Mouse (Mus musculus) gastrocnemius, postnatal 4 days (tissue): ENCODE measurements around the gene Ppp1r13l. TPM values are rescaled to one million over a fixed set of nuclear protein-coding genes. Genes with fewer than 3 reads are reported as not detected.

Source experiments
- DNase-seq, 2 experiments: peaks; one replicate each; pipeline ENCODE4 v3.0.0; 2021 to 2022; ENCODE audit warnings: low spot score in 2 of 2, mixed read lengths in 2 of 2
- total RNA-seq, 2 experiments: library from RNA; stranded (reverse); gene quantifications; 2 replicates each; pipeline ENCODE4 v1.2.3; 2021

Ppp1r13l gene
- total RNA-seq, 2 experiments from 2014 or later: 4.6 to 6.6 TPM

GRCm38 (mm10) chr7:19335583-19335982 is 24.0 kb upstream of the Ppp1r13l start:
- DNase-seq: peak in 1 of 2 experiments; percentile 12

GRCm38 (mm10) chr7:19337122-19337521 is 22.4 kb upstream of the Ppp1r13l start:
- DNase-seq: peak in 1 of 2 experiments; percentile 15

- DNase-seq: no peak
Measured at GRCm38 (mm10) chr7:19338060-19338459, 21.5 kb upstream of the Ppp1r13l start.

- DNase-seq: no peak
Measured at GRCm38 (mm10) chr7:19338596-19338995, 21.0 kb upstream of the Ppp1r13l start.

GRCm38 (mm10) chr7:19341250-19341649 is 18.3 kb upstream of the Ppp1r13l start:
- peak in 1 of 2 experiments; percentile 15 for DNase-seq

GRCm38 (mm10) chr7:19341761-19342409 is 17.7 kb upstream of the Ppp1r13l start:
- DNase-seq: peak; percentile 40 to 56

GRCm38 (mm10) chr7:19342481-19343027 is 17.0 kb upstream of the Ppp1r13l start:
- peak; percentile 84 for DNase-seq

GRCm38 (mm10) chr7:19343210-19343808 is 16.2 kb upstream of the Ppp1r13l start:
- DNase-seq: peak in 1 of 2 experiments; percentile 68

GRCm38 (mm10) chr7:19344237-19344847 is 15.2 kb upstream of the Ppp1r13l start, which contains the start of gene Ercc1:
Gene Ercc1, plus strand, starts transcription at chr7:19344778.
- no peak for DNase-seq

GRCm38 (mm10) chr7:19344938-19345471 is 14.5 kb upstream of the Ppp1r13l start:
- peak; percentile 72 to 89 for DNase-seq

- DNase-seq: no peak
Measured at GRCm38 (mm10) chr7:19349188-19349915, 10.2 kb upstream of the Ppp1r13l start.

GRCm38 (mm10) chr7:19350221-19350620 is 9.3 kb upstream of the Ppp1r13l start:
- DNase-seq: no peak

GRCm38 (mm10) chr7:19354991-19355390 is 4.6 kb upstream of the Ppp1r13l start:
- DNase-seq: no peak

GRCm38 (mm10) chr7:19356311-19356710 is 3.2 kb upstream of the Ppp1r13l start:
- no peak for DNase-seq

- no peak for DNase-seq
Measured at GRCm38 (mm10) chr7:19357381-19358375, 1.9 kb upstream of the Ppp1r13l start.

GRCm38 (mm10) chr7:19358634-19359033 is 915 bp upstream of the Ppp1r13l start:
- no peak for DNase-seq

GRCm38 (mm10) chr7:19359892-19360641 is 518 bp downstream of the Ppp1r13l start:
- DNase-seq: peak in 1 of 2 experiments; percentile 77

GRCm38 (mm10) chr7:19360944-19361343 is 1.4 kb downstream of the Ppp1r13l start:
- DNase-seq: peak; percentile 66 to 82

- peak; percentile 53 to 65 for DNase-seq
Measured at GRCm38 (mm10) chr7:19361720-19362119, 2.2 kb downstream of the Ppp1r13l start.
